Mouse (Mus musculus): ENCODE measurements at regions not wholly inside any gene's neighbourhood (a gene's known extent, or its start where the extent isn't known, plus 50 kb on each side); places are given as distances from the start of the nearest gene placed in this dataset.
"Not testable (repeated sequence)": the region's sequence is repeated elsewhere in the genome, so short reads cannot be mapped to it uniquely, and the experiment has no call there.

DNA sequence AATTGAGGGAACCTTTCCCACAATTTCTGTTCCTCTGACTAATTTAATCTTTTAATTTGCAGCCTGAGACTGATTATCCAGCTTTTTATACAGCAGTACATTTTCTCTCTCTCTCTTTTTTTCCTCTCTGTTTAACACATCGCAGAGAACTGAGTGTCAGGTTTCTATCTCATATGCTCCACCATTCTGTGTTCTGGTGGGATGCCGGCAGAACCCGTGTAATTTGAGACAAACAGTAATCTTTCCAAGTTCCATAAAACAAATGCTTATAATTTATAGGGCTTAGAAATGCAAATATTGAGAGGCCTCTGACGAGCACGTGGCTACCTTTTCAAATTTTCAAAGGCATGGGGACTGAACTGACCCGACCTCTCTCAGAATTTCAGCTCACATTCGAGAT is 59.1 kb downstream of the Zbtb18 start:
- DNase-seq (ENCODE audit: low spot score in 2 of 2): no peak

DNA sequence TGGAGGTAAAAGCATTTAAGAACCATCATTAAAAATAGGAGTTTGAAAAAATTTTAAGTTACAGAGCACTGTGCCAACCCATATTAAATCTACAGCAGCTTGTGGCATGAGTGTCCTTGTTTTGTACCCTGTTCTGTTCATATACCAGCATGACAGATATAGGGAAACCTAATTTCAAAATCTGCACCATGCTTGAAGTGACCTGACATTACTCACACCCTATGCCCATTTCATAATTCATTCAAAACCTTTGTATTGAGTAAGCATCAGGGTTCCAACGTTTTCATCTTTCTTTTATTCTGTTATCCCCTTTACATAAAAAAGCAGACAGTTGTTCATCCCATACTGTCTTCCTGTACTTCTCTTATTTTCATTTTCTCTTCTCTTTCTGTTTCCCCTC is 61.8 kb downstream of the Zbtb18 start:
- no peak for DNase-seq (ENCODE audit: low spot score in 2 of 2)

DNA sequence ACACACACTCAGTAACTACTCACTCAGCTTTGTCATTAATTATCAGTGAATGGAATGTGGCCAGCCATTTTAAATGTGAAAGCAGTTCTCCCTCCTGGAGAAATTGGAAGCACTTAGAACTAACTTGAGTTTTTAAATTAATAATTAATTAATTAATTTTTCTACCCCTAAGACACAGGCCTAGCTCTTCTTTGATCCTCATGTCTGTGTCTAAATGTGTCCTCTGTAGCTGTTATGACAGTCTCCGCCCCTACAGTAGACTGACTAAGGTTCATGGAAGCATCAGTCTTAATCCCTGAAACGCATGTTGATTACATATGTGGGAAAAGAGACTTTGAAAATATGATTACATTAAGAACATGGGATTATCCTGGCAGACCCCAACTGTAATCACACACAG is 62.6 kb downstream of the Zbtb18 start:
- no peak for DNase-seq (ENCODE audit: low spot score in 2 of 2)

DNA sequence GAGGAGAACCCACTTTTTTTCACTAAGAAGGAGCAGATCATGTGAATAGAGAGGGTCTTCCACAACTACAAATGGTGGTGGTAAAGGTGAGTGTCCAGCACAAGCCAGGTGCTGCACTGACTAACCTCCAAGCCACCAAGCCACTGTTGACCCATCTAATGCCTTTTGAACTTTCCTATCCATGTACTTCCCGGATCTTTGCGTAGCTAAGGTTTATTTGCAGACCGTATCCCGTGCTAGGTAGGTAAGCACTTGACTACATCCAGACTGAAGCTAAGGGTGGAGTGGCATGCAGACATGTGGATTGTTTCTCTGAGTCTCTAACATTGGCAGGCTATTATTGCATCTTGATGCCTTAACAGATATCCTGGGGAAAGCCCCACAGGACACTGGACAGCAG is 65.2 kb downstream of the Zbtb18 start:
- not testable (repeated sequence) for DNase-seq (ENCODE audit: low spot score in 2 of 2)

DNA sequence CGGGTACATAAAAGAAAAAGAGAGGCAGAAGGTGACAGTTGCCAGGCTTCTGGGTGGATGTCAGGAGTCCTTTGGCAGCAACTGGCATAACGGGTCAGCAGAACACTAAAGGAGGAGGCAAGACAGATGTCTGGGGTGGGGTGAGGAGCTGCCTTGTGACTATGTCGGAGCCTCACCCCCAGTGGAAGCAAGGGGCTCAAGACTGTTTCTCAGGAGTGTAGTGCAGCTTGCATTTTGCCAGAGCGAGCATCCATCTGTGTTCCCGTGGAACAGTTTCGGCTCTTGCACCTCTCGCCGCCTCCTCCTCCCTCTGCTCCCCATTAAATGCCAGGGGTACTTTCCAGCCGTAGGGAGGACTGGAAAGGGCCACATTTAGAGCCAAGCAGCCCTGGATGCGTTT is 67.6 kb downstream of the Zbtb18 start:
- DNase-seq (ENCODE audit: low spot score in 2 of 2): no peak

DNA sequence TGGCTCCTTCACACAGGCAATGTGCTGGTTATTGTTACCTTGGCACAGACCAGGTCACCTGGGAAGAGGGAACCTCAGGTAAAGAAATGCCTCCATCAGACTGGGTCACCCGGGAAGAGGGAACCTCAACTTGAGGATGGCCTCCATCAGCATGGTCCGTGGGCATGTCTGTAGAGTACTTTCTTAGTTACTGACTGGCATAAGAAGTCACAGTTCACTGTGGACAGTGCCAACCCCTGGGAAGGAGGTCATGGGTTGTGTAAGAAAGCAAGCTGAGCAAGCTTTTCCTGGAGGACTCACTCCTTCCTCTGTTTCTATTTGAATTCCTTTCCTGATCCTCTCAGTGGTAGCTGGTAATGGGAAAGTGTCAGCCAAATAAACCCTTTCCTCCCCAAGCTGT is 70.0 kb downstream of the Zbtb18 start:
- DNase-seq (ENCODE audit: low spot score in 2 of 2): no peak

DNA sequence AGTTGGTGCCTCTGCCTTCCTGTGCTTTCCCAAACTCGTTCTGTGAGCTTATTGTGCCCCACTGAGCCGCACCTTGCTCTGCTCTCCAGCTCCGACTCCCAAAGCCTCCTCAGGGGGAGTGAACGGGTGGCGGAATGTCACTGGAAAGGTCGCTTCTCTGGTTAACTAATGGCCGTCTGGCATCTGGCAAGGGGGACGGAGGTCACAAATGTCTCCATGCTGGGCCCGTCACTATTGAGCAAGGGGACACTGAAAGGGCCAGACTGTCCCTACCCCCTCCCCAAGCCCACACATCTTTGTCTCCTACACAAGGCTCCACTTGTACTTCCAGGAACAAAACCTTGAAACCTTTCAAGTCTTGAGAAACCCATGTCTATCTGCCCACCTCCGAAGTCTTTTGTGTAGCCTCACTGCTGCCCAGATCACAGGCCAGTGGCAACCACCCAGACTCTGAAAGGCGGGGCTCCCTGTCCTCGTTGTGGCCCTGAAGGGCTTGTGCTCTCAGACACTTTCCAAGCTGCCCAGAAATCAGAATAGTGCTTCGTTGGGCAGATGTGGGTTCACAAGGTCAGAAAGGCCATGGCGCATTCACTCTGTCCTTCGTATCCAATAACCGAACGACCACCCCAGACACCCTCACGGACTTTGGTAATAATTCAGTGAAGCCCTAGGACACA is 75.9 kb downstream of the Zbtb18 start:
- DNase-seq (ENCODE audit: low spot score in 2 of 2): no peak

DNA sequence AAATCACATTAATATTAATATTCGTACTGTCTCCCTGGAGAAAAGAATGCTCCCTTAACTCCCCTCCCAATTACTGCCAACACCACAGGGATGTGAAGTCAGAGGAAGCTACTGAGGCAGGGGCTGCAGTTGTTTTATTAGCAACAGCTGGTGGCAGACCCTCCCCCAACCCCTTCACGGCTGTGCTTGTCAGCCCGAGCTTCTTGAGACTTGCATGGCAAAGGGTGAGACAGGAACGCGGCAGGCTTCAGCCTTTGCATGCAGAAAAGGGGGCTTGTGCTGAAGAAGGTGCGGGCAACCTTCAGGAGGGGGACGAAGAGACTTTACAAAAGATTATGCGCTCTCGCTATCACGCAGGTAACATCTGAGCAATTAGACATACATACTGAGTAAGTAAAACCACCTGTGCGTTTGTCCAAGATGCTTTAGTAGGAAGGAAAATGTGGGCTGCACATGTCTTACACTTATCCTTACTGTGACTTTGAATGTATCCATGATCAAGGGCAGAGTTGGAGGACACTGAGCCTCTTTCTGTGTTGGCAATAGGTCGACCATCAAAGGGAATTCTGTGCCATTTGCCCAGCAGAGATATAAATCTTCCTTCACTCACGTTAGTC is 76.9 kb downstream of the Zbtb18 start:
- DNase-seq (ENCODE audit: low spot score in 2 of 2): no peak

DNA sequence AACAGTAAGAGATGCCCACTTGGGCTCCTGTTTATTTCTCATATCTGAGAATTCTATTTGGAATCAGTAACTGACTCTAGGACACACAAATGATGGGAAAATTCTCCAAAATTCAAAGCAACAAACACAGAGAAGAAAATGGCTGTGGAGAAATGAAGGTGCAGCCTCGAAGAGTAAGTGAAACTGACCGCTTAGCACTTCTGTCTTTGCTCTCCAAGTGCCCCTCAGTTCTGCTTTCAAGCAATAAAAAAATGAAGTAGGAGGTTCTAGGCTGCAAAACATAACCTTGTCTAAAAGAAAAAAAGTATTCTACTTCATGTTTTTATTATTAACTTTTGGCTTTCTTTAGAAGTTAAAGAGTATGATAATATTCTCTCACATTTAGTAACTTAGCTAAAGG is 79.0 kb downstream of the Zbtb18 start:
- DNase-seq (ENCODE audit: low spot score in 2 of 2): peak; percentile 12 to 32

DNA sequence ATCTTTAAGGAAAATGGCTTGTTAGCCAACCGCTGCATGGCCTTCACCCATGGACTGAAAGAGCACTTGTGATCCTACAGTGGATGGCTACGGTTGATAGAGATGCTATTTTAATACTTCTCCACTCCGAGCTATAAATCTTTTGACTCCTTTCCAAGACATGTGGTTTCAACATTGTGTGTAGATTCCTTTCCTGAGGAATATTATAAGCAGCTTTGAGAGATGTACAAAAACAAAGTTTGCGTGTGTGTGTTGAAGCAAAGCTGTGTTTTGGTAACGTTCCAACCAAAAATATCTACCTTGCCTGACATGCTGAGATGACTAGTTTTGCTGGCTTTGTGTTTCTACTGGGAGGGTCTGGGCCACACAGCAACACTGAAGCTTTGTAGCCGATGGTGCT is 83.0 kb downstream of the Zbtb18 start:
- no peak for DNase-seq (ENCODE audit: low spot score in 2 of 2)

DNA sequence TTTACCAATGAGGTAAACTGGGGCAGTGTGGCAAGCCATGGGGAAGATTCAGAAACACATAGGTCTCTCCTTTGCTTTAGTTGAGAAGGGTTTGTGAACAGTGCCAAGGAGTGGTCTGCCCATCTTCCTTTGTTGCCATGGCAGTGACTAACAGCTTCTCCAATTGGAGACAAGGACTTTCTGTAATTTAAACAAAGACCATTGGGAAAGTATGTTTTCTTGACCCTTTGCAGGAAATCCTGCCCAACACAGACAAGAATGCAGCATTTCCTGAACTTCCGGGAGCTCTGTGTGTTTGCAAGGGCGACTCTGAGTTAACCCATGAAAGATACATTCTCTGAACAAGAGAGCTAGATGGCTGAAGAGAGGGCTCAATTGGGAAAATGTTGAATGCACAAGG is 89.6 kb downstream of the Zbtb18 start:
- no peak for DNase-seq (ENCODE audit: low spot score in 2 of 2)

DNA sequence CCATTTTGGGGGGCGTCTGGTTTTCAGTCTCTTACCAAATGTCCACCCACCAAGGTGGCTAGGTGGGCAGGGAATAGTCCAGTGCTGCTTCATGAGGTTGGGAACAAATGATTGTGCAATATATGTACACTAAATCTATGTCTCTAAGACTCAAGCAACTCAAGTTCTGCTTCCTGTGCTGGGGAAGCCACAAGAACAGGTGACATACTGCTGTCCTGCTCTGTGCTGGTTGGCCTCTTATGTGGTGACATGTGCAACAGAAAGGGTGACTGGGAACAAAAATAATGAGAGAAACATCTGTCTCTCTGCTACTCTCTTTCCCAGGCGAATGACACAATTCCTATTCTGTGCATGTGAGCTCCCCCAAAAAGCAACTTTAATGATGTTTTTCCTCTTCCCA is 90.5 kb downstream of the Zbtb18 start:
- DNase-seq (ENCODE audit: low spot score in 2 of 2): no peak

DNA sequence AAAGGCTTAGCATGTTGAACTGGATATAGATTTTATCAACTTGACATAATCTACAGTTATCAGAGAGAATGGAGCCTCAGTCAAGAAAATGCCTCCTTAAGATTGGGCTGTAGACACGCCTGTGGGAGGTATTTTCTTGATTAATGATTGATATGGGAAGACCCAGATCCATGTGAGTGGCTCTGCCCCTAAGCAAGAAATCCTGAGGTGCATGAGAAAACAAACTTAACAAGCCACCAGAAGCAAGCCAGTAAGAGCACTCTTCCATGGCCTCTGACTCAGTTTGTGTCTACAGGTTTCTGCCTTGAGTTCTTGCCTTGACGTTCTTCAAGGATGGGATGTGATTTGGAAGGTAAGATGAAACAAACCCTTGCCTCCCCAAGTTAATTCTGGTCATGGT is 91.2 kb downstream of the Zbtb18 start:
- DNase-seq (ENCODE audit: low spot score in 2 of 2): no peak

DNA sequence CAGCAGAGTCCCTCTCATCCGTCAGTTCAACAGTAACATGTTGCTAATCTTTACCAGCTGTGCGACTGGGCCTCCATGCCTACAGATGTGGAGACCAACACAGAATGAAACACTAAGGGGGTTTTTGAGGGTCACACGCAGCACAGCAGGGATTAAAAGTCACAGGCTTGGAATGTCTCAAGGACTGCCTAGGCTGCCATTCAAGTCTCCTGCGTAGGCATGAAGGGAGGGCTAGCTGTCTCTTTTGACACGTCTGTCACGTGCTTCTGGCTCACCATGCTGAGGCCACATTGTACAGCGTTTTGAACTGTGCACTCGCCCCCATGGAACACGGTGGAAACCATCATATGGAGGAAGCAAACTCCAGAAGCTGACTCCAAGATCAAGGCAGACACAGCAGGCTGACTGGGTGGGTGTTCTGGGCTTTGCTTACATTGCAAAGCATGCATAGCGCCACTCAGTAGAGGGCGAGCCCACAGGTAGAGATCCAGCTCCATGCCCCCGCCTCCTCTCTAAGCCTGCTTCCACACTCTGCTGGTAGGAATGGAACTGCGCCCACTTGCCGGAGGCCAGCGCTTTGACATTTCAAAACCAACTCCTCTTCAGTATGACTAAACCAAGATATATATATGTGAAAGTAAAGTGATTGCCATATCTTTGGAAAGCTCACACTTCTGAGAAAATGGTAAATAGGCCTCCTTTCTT is 103.0 kb downstream of the Zbtb18 start:
- DNase-seq (ENCODE audit: low spot score in 2 of 2): no peak

DNA sequence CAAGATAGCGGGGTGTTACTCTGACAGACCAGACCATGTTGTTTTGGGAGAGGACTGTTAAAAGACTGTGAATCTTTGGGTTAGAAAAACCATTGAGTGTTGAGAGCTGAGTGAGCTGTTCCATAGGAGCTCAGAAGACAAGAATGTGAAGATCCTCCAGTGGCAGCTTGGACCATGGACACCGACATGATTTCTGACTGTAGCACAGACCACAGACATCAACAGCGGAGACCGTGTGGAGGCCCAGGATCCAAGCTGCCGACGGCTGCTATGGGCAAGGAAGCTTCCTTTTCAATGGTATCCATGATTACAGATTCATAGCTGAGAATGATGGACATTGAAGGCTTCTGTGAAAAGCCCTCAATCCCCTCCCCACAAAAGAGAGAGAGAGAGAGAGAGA is 105.6 kb downstream of the Zbtb18 start:
- no peak for DNase-seq (ENCODE audit: low spot score in 2 of 2)

DNA sequence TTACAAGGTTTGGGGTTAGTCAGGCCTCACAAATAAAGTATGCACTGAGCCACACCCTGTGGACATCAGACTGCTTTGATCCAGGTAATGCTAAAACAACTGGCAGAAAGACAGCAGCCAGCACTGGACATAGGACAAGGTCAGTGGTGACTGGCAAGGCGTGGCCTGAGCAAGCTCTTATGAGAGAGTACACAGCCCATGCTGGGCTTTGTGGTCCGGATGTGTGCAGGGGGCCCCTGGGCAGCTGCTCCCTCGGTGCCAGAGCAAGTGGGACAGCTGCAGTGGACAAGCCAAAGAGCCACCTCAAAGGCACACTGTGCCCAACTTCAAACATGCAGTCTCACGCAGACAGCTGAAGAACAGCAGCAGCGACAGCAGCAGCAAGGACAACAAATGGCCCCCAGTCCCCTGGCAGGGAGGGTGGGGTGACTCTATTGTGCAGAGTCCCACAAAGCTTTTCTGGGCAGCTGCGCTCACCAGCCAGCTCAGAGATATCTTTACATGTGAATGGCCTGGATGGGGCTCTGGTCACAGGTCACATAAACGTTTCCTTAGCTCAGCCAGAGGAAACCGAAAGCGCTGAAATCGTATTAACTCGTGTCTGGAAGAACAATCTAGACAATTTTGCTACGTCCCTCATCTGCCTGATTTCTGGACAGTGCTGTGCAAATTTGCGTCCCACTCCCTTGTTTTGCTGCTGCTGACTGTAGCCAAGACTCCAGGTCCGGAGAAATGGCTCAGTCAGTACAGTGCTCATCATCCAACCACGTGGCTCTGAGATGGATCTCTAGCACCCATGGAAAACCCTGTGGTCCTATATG is 113.5 kb downstream of the Zbtb18 start:
- peak in 1 of 2 experiments; percentile 5 for DNase-seq (ENCODE audit: low spot score in 2 of 2)

DNA sequence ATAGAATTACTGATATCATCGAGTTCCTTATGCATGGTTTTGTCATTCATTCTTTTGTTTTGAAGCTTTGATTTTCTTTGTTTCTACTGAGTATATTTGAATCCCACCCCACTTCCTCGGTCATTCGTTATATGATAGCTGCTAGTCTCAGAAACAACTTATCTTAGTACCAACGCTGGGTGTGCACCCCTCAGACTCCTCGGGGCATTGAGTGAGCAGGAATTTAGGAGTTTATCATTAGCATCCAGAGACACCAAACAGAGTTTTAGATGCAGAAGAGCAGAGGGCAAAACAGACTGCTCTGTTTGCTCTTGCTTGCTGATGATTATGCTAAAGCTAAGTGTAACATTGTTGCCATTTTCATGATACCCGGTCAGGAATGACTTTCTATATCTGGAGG is 115.3 kb downstream of the Zbtb18 start:
- DNase-seq (ENCODE audit: low spot score in 2 of 2): no peak

DNA sequence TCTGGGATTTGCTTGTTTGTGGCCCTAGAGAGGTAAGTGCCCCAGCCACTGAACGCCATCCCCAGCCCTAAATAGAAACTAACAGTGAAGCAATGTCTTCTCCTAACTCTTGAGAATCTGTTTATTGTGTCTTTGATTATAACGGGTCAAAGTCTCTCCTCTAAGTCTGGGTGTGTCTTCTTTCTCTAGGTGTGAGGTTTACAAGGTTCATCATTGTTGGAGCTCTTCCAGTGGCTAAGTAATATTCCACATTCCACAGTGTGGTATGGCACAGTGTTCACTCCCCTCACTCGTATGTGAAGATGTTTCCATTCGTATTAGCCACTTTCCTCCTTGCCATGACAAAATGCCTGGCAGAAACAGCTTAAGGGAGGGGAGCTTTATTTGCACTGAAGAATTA is 115.7 kb downstream of the Zbtb18 start:
- DNase-seq (ENCODE audit: low spot score in 2 of 2): no peak

DNA sequence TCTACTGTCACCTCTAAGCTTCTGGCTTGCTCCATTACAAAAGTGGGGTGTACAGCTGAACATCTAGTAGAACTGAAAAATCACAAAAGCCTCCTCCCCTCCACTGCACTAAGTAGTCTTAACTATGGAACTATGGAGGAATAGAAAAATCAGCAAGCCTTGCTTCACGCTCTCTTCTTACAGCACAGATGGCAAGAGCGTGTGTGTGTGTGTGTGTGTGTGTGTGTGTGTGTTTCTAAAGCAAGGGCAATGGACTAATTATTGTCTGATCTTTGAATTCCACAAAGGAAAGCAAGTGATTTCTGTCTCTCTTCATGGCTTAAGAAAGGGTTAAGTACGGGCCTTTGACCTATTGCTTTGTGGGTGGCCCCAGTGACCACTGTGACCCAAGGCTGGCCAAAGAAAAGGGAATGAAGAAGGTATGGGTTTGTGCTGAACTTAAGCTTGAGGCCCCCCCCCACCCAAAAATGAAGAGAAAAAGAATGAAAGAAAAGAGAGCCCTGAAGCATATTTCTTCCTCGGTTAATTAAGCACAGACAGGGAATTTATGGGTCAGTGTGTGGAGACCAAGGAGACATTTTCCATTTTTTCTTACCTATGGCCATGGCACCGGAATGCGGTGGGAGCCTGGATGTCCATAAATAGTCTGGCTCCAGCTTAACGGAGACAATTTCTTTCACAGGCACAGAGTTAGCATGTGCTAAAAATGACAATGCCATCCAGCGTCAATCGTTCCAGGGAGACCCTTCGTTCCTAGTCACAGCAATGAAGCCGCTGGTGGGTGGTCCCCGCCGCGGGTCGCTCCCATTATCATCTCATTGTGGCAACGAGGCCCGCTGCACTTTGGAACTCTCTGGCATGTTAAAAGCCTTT is 119.8 kb downstream of the Zbtb18 start:
- no peak for DNase-seq (ENCODE audit: low spot score in 2 of 2)

DNA sequence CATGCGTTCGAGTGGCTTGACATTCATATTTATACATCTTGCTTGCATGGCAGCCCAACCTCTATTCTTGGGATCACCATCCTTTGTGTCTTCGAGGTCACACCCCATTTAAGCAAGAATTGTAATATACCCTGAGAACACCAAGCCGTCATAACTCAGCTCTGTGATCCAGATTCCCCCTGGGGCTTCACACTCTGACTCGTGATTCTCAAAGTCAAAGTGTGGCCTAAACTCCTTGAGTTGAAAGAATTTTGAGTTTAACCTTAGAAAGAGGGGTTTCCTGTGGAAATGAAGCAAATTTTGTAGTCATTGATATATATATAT is 120.4 kb downstream of the Zbtb18 start:
- DNase-seq (ENCODE audit: low spot score in 2 of 2): no peak

DNA sequence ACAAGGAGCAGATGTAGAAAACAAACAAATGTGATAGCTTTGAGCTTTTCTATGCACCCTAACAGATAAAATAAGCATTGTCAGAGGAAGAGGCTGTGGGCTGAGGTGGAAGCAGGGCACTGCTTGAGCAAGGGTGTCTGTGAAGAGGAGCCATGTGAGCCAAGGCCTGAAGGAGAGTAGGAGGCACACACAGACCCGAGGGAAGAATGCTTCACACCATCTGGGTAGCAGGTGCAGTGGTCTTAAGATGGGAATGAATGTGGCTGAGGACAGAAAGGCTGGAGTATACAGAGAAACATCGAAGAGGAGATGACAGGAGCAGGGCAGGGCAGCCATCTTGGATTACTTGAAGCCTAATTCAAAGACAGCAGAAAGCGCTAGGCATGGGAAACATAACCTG is 123.5 kb downstream of the Zbtb18 start:
- DNase-seq (ENCODE audit: low spot score in 2 of 2): no peak
